Mouse (Mus musculus) gastrocnemius, postnatal 36 days (tissue): Measurements from ENCODE around the gene Dab1. TPM values are rescaled to one million over a fixed set of nuclear protein-coding genes. Genes with fewer than 3 reads are reported as not detected.

Source experiments
- DNase-seq, 2 experiments: peaks; one replicate each; pipeline ENCODE4 v3.0.0; 2022
- intact Hi-C: fragments of 180-260 bp; cut with DNase I; formaldehyde crosslinking; loops from one replicate; pipeline ENCODE4 v1.15.1; 2025
- total RNA-seq, 2 experiments: library from RNA; stranded (reverse); gene quantifications; 2 replicates each; pipeline ENCODE4 v1.2.3; 2021

The Dab1 gene
- total RNA-seq, 2 experiments from 2014 or later, result 0.05 TPM; not detected in 1

GRCm38 (mm10) chr4:104361345-104361744 lies 742.2 kb downstream of the Dab1 start:
- DNase-seq, result no peak
- intact Hi-C loops, result no loop called here

- intact Hi-C loops, result no loop called here
- DNase-seq, result no peak
Measured at GRCm38 (mm10) chr4:104366491-104366890, 747.3 kb downstream of the Dab1 start.

- intact Hi-C loops, result no loop called here
- DNase-seq, result peak; percentile 5 to 17
Measured at GRCm38 (mm10) chr4:104366894-104367740, 748.0 kb downstream of the Dab1 start.

- intact Hi-C loops, result no loop called here
- peak in 1 of 2 experiments; percentile 13 for DNase-seq
Measured at GRCm38 (mm10) chr4:104367741-104368411, 748.7 kb downstream of the Dab1 start.

- no peak for DNase-seq
- intact Hi-C loops, result no loop called here
Measured at GRCm38 (mm10) chr4:104368561-104369021, 749.4 kb downstream of the Dab1 start.

- no peak for DNase-seq
- intact Hi-C loops, result no loop called here
Measured at GRCm38 (mm10) chr4:104369091-104369490, 749.9 kb downstream of the Dab1 start.

GRCm38 (mm10) chr4:104371136-104371535 lies 752.0 kb downstream of the Dab1 start:
- DNase-seq, result no peak
- intact Hi-C loops, result no loop called here

- intact Hi-C loops, result no loop called here
- no peak for DNase-seq
Measured at GRCm38 (mm10) chr4:104374191-104374590, 755.0 kb downstream of the Dab1 start.

GRCm38 (mm10) chr4:104384704-104385103 lies 765.5 kb downstream of the Dab1 start:
- intact Hi-C loops, result no loop called here
- no peak for DNase-seq

- intact Hi-C loops, result no loop called here
- no peak for DNase-seq
Measured at GRCm38 (mm10) chr4:104385272-104385671, 766.1 kb downstream of the Dab1 start.

- intact Hi-C loops, result no loop called here
Measured at GRCm38 (mm10) chr4:104395515-104395914, 776.4 kb downstream of the Dab1 start.

GRCm38 (mm10) chr4:104396095-104396494 lies 776.9 kb downstream of the Dab1 start:
- intact Hi-C loops, result no loop called here

More at GRCm38 (mm10) chr4:104395515-104395914, 776.4 kb downstream of the Dab1 start:
- DNase-seq, result no peak

GRCm38 (mm10) chr4:104399106-104399730 lies 780.1 kb downstream of the Dab1 start:
- intact Hi-C loops, result no loop called here
- no peak for DNase-seq

More at GRCm38 (mm10) chr4:104396095-104396494, 776.9 kb downstream of the Dab1 start:
- DNase-seq, result no peak

- DNase-seq, result no peak
- intact Hi-C loops, result no loop called here
Measured at GRCm38 (mm10) chr4:104404099-104404498, 784.9 kb downstream of the Dab1 start.

- no peak for DNase-seq
- intact Hi-C loops, result no loop called here
Measured at GRCm38 (mm10) chr4:104410922-104411321, 791.8 kb downstream of the Dab1 start.

- DNase-seq, result no peak
- intact Hi-C loops, result no loop called here
Measured at GRCm38 (mm10) chr4:104415482-104415881, 796.3 kb downstream of the Dab1 start.

GRCm38 (mm10) chr4:104418354-104418753 lies 799.2 kb downstream of the Dab1 start:
- intact Hi-C loops, result no loop called here

GRCm38 (mm10) chr4:104420983-104421680 lies 802.0 kb downstream of the Dab1 start:
- no peak for DNase-seq
- intact Hi-C loops, result no loop called here

More at GRCm38 (mm10) chr4:104418354-104418753, 799.2 kb downstream of the Dab1 start:
- no peak for DNase-seq

- intact Hi-C loops, result no loop called here
- no peak for DNase-seq
Measured at GRCm38 (mm10) chr4:104429127-104429526, 810.0 kb downstream of the Dab1 start.

- DNase-seq, result no peak
- intact Hi-C loops, result no loop called here
Measured at GRCm38 (mm10) chr4:104431231-104431855, 812.2 kb downstream of the Dab1 start.
